Mouse (Mus musculus) liver, embryonic 14.5 days (tissue): ENCODE data around the gene Nfia. TPM values are rescaled to one million over a fixed set of nuclear protein-coding genes. Genes with fewer than 3 reads are reported as not detected.

Source experiments
- ATAC-seq: fragments of 200-750 bp; cut with Nextera tagmentation; 2 replicates; pipeline ENCODE4 v1.8.0; 2017; ENCODE audit warnings: moderate number of reproducible peaks, mild to moderate bottlenecking, moderate library complexity; ENCODE audit not compliant: insufficient read depth
- DNase-seq, 3 experiments: peaks; one replicate each; pipeline ENCODE4 v3.0.0-alpha.2; 2012 to 2013; ENCODE audit warnings: low read depth in 3 of 3, low spot score in 3 of 3
- H3K27ac ChIP-seq: fragments of 300-500 bp; sonication (generic); 2 replicates; pipeline ENCODE4 v1.5.1; 2014; ENCODE audit warnings: moderate library complexity, mild to moderate bottlenecking, control low read depth, inconsistent platforms
- H3K27me3 ChIP-seq: fragments of 300-500 bp; sonication (generic); 2 replicates; pipeline ENCODE4 v1.6.1; 2014; ENCODE audit warnings: mild to moderate bottlenecking, low read length, moderate library complexity; ENCODE audit not compliant: control insufficient read depth, insufficient read depth
- H3K36me3 ChIP-seq: fragments of 300-500 bp; sonication (generic); replicated peaks from 2 replicates; pipeline ENCODE4 v1.6.1; 2014; ENCODE audit warnings: low read depth; ENCODE audit not compliant: control insufficient read depth, insufficient read depth
- H3K4me1 ChIP-seq, 2 experiments: fragments of 200-500 bp in 1 of 2; fragments of 300-500 bp in 1 of 2; sonication (generic) in 1 of 2; replicated peaks; 2 replicates each; pipeline ENCODE4 v1.6.1; 2012 to 2014; ENCODE audit warnings: antibody characterized with exemption in 1 of 2, inconsistent platforms in 1 of 2, low read length in 1 of 2; ENCODE audit not compliant: control insufficient read depth in 2 of 2, insufficient read depth in 2 of 2
- H3K4me2 ChIP-seq: fragments of 300-500 bp; sonication (generic); 2 replicates; pipeline ENCODE4 v1.6.1; 2014; ENCODE audit warnings: low read depth, mild to moderate bottlenecking, control low read depth, moderate library complexity
- H3K4me3 ChIP-seq, 2 experiments: fragments of 200-500 bp in 1 of 2; fragments of 300-500 bp in 1 of 2; sonication (generic) in 1 of 2; 2 replicates each; pipeline ENCODE4 v1.5.1; 2012 to 2014; ENCODE audit warnings: low read depth in 2 of 2, low read length in 2 of 2, mild to moderate bottlenecking in 2 of 2, control low read depth in 1 of 2, inconsistent platforms in 1 of 2, moderate library complexity in 1 of 2; ENCODE audit not compliant: insufficient read depth in 1 of 2
- H3K9ac ChIP-seq: fragments of 300-500 bp; sonication (generic); replicated peaks from 2 replicates; pipeline ENCODE4 v1.6.1; 2014; ENCODE audit warnings: mild to moderate bottlenecking, control low read depth, moderate library complexity
- H3K9me3 ChIP-seq: fragments of 300-500 bp; sonication (generic); 2 replicates; pipeline ENCODE4 v1.6.1; 2016; ENCODE audit warnings: low read length, mixed read lengths; ENCODE audit not compliant: control insufficient read depth
- CTCF ChIP-seq: IDR thresholded peaks from 2 replicates; pipeline ENCODE4 v1.5.1; 2016; ENCODE audit warnings: antibody characterized with exemption, low read depth, control low read depth
- EP300 ChIP-seq: IDR thresholded peaks from 2 replicates; pipeline ENCODE4 v1.6.1; 2016; ENCODE audit warnings: antibody characterized with exemption, low read depth
- WGBS: fragments of 180-500 bp; shearing (Covaris S2); extraction: QIAGEN DNeasy Blood & Tissue Kit; methylation state at CpG from one replicate; pipeline ENCODE4 v1.1.7; 2014; ENCODE audit not compliant: insufficient replicate concordance; 5-methylcytosine and 5-hydroxymethylcytosine counted together
- polyA plus RNA-seq, 2 experiments: library from polyadenylated mRNA; depleted of rRNA in 1 of 2; stranded (reverse) in 1 of 2; unstranded in 1 of 2; fragments of >200 nt; fragmentation: Nextera tagmentation in 1 of 2; extraction: Ambion mirVana in 1 of 2; gene quantifications; 2 replicates each; pipeline versions ENCODE4 v1.2.1 to v1.2.3; 2012 to 2014

Nfia gene
- polyA plus RNA-seq, 2 experiments: 1.0 to 2.6 TPM

GRCm38 (mm10) chr4:97830051-97830853 lies 57.7 kb downstream of the Nfia start:
- ATAC-seq (peak; percentile 74), DNase-seq (peak in 2 of 3 experiments; percentile 14 to 15)
- Histone ChIP-seq H3K9me3 (no peaks in the 10 kb centered on the region), H3K4me2 (no peak overlapping the region), H3K4me3 (no peak overlapping the region), H3K36me3 (no peaks in the 10 kb centered on the region), H3K4me1 (peaks cover 0 to 6% of the 10 kb centered on the region in 2 experiments; a peak in 1 of 4 replicates), H3K9ac (no peak overlapping the region), H3K27me3 (no peaks in the 10 kb centered on the region), H3K27ac (no peak overlapping the region)
- TF ChIP-seq EP300: peak; percentile 48; the same call in 1 of the 2 replicates
- no peak for TF ChIP-seq CTCF
- 25% methylated on average over 6 of the region's 6 CpGs for WGBS

GRCm38 (mm10) chr4:97830935-97831608 lies 58.5 kb downstream of the Nfia start:
- Histone ChIP-seq H3K27me3 (no peaks in the 10 kb centered on the region), H3K27ac (no peak overlapping the region), H3K9ac (no peak overlapping the region), H3K4me2 (no peak overlapping the region), H3K4me3 (no peak overlapping the region), H3K4me1 (peaks cover 0 to 6% of the 10 kb centered on the region in 2 experiments; a peak in 1 of 4 replicates), H3K9me3 (no peaks in the 10 kb centered on the region), H3K36me3 (no peaks in the 10 kb centered on the region)
- DNase-seq (no peak), ATAC-seq (no peak)
- 47% methylated on average over 16 of the region's 16 CpGs for WGBS
- no peak for TF ChIP-seq CTCF
- TF ChIP-seq EP300: no peak

GRCm38 (mm10) chr4:97831611-97832278 lies 59.2 kb downstream of the Nfia start:
- Histone ChIP-seq H3K9ac (no peak overlapping the region), H3K27me3 (no peaks in the 10 kb centered on the region), H3K4me2 (no peak overlapping the region), H3K36me3 (no peaks in the 10 kb centered on the region), H3K4me3 (no peak overlapping the region), H3K4me1 (peaks cover 0 to 6% of the 10 kb centered on the region in 2 experiments; a peak in 1 of 4 replicates), H3K9me3 (no peaks in the 10 kb centered on the region), H3K27ac (no peak overlapping the region)
- peak in 1 of 3 experiments; percentile 17 for DNase-seq
- TF ChIP-seq CTCF (no peak), EP300 (0 out of 2 replicates have a peak, but pooled peaks have one; percentile 14)
- ATAC-seq: no peak; the same call in 1 of the 2 replicates
- 46% methylated on average over 7 of the region's 7 CpGs for WGBS

GRCm38 (mm10) chr4:97832279-97832640 lies 59.7 kb downstream of the Nfia start:
- ATAC-seq (no peak), DNase-seq (no peak)
- H3K9ac ChIP-seq: no peak overlapping the region
- H3K36me3 ChIP-seq: no peaks in the 10 kb centered on the region
- no peak overlapping the region for H3K4me3 ChIP-seq
- WGBS: 70% methylated on average over 4 of the region's 4 CpGs
- H3K9me3 ChIP-seq: no peaks in the 10 kb centered on the region
- TF ChIP-seq EP300: no peak
- TF ChIP-seq CTCF: no peak
- H3K27me3 ChIP-seq: no peaks in the 10 kb centered on the region
- H3K4me2 ChIP-seq: no peak overlapping the region
- H3K4me1 ChIP-seq: peaks cover 0 to 6% of the 10 kb centered on the region in 2 experiments; a peak in 1 of 4 replicates
- H3K27ac ChIP-seq: no peak overlapping the region

GRCm38 (mm10) chr4:97836812-97837211 lies 64.3 kb downstream of the Nfia start:
- no peak overlapping the region for H3K27ac ChIP-seq
- H3K4me3 ChIP-seq: no peak overlapping the region
- no peaks in the 10 kb centered on the region for H3K36me3 ChIP-seq
- ATAC-seq (no peak), DNase-seq (no peak)
- TF ChIP-seq CTCF: no peak
- TF ChIP-seq EP300: no peak
- no peaks in the 10 kb centered on the region for H3K27me3 ChIP-seq
- 68% methylated on average over 13 of the region's 13 CpGs for WGBS
- no peak overlapping the region for H3K4me2 ChIP-seq
- H3K9me3 ChIP-seq: no peaks in the 10 kb centered on the region
- H3K9ac ChIP-seq: no peak overlapping the region
- peaks cover 0 to 24% of the 10 kb centered on the region in 2 experiments; a peak in 2 of 4 replicates for H3K4me1 ChIP-seq
